Mouse (Mus musculus): Measurements from ENCODE around the gene Ubr4.
A peak's percentile ranks its signal among the peaks of the same experiment; 100 is the strongest.
"Not testable (repeated sequence)": the region's sequence is repeated elsewhere in the genome, so short reads cannot be mapped to it uniquely, and the experiment has no call there.

Ubr4 gene

GRCm38 (mm10) chr4:139511557-139511956 is 159.1 kb downstream of the Ubr4 start:
- no peak for TF ChIP-seq GATA4 (IDR thresholded peaks at IDR 0.05; ENCODE audit: insufficient replicate concordance, low read length)

GRCm38 (mm10) chr4:139512985-139513384 is 160.6 kb downstream of the Ubr4 start:
- TF ChIP-seq GATA4 (IDR thresholded peaks at IDR 0.05; ENCODE audit: insufficient replicate concordance, low read length) = no peak

GRCm38 (mm10) chr4:139519221-139519620 is 166.8 kb downstream of the Ubr4 start:
- TF ChIP-seq GATA4 (IDR thresholded peaks at IDR 0.05; ENCODE audit: insufficient replicate concordance, low read length) = peak; percentile 67; the same call in 1 of the 2 replicates

GRCm38 (mm10) chr4:139521926-139522325 is 169.5 kb downstream of the Ubr4 start:
- TF ChIP-seq GATA4 (IDR thresholded peaks at IDR 0.05; ENCODE audit: insufficient replicate concordance, low read length) = no peak

GRCm38 (mm10) chr4:139526475-139526874 is 174.1 kb downstream of the Ubr4 start:
- no peak for TF ChIP-seq GATA4 (IDR thresholded peaks at IDR 0.05; ENCODE audit: insufficient replicate concordance, low read length)

- TF ChIP-seq GATA4 (IDR thresholded peaks at IDR 0.05; ENCODE audit: insufficient replicate concordance, low read length) = not testable (repeated sequence)
Measured at GRCm38 (mm10) chr4:139530248-139530647, 177.8 kb downstream of the Ubr4 start, which contains the start of gene Iffo2. Gene Iffo2 (plus strand): TSS chr4:139530548.

GRCm38 (mm10) chr4:139532081-139532480 is 179.7 kb downstream of the Ubr4 start:
- TF ChIP-seq GATA4 (IDR thresholded peaks at IDR 0.05; ENCODE audit: insufficient replicate concordance, low read length) = no peak

GRCm38 (mm10) chr4:139535127-139535695 is 182.8 kb downstream of the Ubr4 start:
- no peak for TF ChIP-seq GATA4 (IDR thresholded peaks at IDR 0.05; ENCODE audit: insufficient replicate concordance, low read length)

GRCm38 (mm10) chr4:139535719-139536118 is 183.3 kb downstream of the Ubr4 start:
- TF ChIP-seq GATA4 (IDR thresholded peaks at IDR 0.05; ENCODE audit: insufficient replicate concordance, low read length) = no peak

- no peak for TF ChIP-seq GATA4 (IDR thresholded peaks at IDR 0.05; ENCODE audit: insufficient replicate concordance, low read length)
Measured at GRCm38 (mm10) chr4:139536706-139537105, 184.3 kb downstream of the Ubr4 start.

Measured in liver, adult (tissue).